Mouse (Mus musculus): ENCODE results near the gene Map7d2. TPM values are rescaled to one million over a fixed set of nuclear protein-coding genes. Genes with fewer than 3 reads are reported as not detected.

Gene Map7d2
- polyA plus RNA-seq, 1 experiment from 2014 or later: 3.2 TPM

DNA sequence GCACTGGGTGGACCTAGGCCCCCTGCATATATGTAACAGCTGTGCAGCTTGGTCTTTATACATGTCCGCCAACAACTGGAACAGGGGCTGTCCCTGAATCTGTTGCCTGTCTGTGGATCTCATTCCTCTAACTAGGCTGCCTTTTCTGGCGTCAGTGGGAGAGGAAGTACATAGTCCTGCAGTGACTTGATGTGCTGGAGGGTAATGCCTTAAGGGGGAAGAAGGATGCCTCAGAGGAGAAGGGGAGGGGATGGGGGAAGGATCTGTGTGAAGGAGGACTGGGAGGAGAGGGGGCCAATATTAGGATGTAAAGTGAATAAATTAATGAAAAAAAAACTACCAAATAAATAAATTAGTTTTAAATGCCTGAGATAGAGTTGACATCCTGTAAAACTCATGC lies 88.8 kb downstream of the Map7d2 start:
- H3K4me1 ChIP-seq (ENCODE audit: control insufficient read depth, insufficient read depth, low read length): no peaks in the 10 kb centered on the region
- H3K36me3 ChIP-seq (ENCODE audit: control insufficient read depth, insufficient read depth, low read length): no peaks in the 10 kb centered on the region
- no peaks in the 10 kb centered on the region for H3K27me3 ChIP-seq (replicated peaks; ENCODE audit: control insufficient read depth, insufficient read depth, low read length)
- 34% methylated on average over 2 of the region's 2 CpGs for WGBS
- H3K9me3 ChIP-seq (ENCODE audit: control insufficient read depth, low read length): no peaks in the 10 kb centered on the region
- ATAC-seq (ENCODE audit: low read depth) (no peak), DNase-seq (ENCODE audit: low spot score) (no peak)
- no peak overlapping the region for H3K27ac ChIP-seq (replicated peaks; ENCODE audit: low read depth, low read length)
- H3K4me3 ChIP-seq (ENCODE audit: low read depth, low read length): no peak overlapping the region
- no peak overlapping the region for H3K9ac ChIP-seq (ENCODE audit: low read depth, low read length)
- no peak overlapping the region for H3K4me2 ChIP-seq (ENCODE audit: low read depth, low read length)

DNA sequence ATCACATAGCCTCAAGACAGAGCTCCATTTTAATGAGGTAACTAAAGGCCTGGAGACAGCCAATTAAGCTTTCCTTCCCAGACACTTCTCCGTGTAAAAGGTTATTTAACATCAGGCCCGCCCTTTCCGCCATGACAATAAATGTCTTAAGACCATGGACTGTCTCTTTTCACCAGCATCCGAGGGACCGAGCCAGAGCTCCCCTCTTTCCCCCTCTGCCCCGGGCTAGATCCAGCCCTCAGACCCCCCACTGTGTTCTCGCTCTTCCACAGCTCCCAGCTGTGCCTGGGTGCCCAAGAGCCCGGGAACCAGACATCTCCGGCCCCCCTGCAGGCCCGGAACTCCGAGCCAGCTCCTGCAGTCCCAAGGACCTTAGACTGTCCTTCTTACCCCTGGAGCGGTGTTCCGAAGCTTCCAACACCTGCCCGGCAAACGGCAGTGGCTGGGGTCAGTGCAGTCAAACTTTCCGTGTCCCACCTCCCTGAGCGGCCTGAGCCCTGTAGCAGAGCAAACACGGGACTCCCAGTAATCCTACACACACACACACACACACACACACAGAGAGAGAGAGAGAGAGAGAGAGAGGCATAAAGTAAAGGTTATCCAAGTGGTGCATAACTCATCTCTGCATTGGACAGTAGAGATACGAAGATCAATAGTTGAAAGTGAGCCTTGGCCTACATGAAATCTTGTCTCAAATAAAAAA lies 94.1 kb downstream of the Map7d2 start:
- ATAC-seq (ENCODE audit: low read depth): no peak
- 68% methylated on average over 16 of the region's 19 CpGs for WGBS
- H3K27ac ChIP-seq (replicated peaks; ENCODE audit: low read depth, low read length): no peak overlapping the region
- H3K27me3 ChIP-seq (replicated peaks; ENCODE audit: control insufficient read depth, insufficient read depth, low read length): no peaks in the 10 kb centered on the region
- H3K9ac ChIP-seq (ENCODE audit: low read depth, low read length): no peak overlapping the region
- H3K4me3 ChIP-seq (ENCODE audit: low read depth, low read length): no peak overlapping the region
- no peak overlapping the region for H3K4me2 ChIP-seq (ENCODE audit: low read depth, low read length)
- H3K4me1 ChIP-seq (ENCODE audit: control insufficient read depth, insufficient read depth, low read length): no peaks in the 10 kb centered on the region
- H3K9me3 ChIP-seq (ENCODE audit: control insufficient read depth, low read length): no peaks in the 10 kb centered on the region
- H3K36me3 ChIP-seq (ENCODE audit: control insufficient read depth, insufficient read depth, low read length): no peaks in the 10 kb centered on the region
- DNase-seq (ENCODE audit: low spot score): no peak

DNA sequence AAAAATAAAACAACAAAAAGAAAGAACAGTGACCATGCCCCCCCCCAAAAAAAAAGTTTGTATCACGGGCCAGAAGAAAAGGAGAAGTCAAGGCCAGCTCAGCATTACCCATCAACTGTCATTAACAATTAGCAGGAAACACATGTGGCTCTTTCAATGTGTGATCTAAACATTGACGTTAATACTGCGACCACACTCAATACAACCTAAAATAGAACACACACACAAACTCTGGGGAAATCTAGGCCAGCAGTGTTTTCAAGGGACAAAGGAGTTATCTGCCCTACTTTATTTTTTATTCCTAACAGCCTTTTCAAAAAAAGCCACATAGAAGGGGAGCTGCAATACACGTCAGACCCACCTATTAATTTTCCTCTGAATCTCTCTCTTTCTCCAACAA lies 94.7 kb downstream of the Map7d2 start:
- no peak overlapping the region for H3K9ac ChIP-seq (ENCODE audit: low read depth, low read length)
- no peaks in the 10 kb centered on the region for H3K27me3 ChIP-seq (replicated peaks; ENCODE audit: control insufficient read depth, insufficient read depth, low read length)
- H3K4me3 ChIP-seq (ENCODE audit: low read depth, low read length): no peak overlapping the region
- DNase-seq (ENCODE audit: low spot score) (no peak), ATAC-seq (ENCODE audit: low read depth) (no peak)
- WGBS: 79% methylated on average over 4 of the region's 4 CpGs
- H3K36me3 ChIP-seq (ENCODE audit: control insufficient read depth, insufficient read depth, low read length): no peaks in the 10 kb centered on the region
- H3K4me1 ChIP-seq (ENCODE audit: control insufficient read depth, insufficient read depth, low read length): no peaks in the 10 kb centered on the region
- no peak overlapping the region for H3K27ac ChIP-seq (replicated peaks; ENCODE audit: low read depth, low read length)
- no peaks in the 10 kb centered on the region for H3K9me3 ChIP-seq (ENCODE audit: control insufficient read depth, low read length)
- no peak overlapping the region for H3K4me2 ChIP-seq (ENCODE audit: low read depth, low read length)

DNA sequence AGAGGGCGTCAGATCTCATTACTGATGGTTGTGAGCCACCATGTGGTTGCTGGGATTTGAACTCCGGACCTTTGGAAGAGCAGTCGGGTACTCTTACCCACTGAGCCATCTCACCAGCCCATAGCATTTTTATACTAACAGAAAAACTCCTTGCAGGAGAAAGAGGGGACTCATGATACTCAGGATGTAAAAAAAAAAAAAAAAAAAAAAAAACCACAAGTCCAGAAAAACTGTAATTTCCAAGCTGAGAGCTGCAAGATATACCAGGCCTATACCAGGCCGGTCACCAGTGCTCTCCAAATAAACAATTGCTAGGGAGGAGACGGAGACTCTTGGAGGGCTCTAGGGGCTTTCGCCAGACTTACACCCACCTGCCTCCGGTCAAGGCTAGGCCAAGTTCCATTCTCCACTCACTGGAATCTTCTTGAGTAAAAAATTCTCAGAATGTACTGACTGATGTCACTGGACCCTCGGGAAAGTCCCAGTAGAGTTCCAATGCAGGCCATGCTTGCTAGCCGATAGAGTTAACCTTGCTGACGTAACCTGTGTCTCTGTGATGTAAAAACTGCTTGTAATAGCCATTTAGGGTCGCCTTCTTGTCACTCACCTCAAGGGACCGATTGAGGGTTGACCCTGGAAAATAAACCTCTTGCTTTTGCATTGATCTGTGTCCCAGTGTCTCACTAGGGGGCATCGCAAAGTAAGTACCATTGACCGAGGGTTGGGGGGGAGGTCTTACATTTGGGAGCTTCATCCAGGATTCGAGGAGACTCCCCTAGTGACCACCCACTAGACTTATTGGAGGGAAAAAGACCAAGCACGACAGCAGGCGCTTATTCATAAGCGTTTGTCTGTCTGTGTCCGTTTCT lies 95.7 kb downstream of the Map7d2 start:
- no peak overlapping the region for H3K4me3 ChIP-seq (ENCODE audit: low read depth, low read length)
- H3K4me2 ChIP-seq (ENCODE audit: low read depth, low read length): no peak overlapping the region
- ATAC-seq (ENCODE audit: low read depth) (no peak), DNase-seq (ENCODE audit: low spot score) (no peak)
- H3K27ac ChIP-seq (replicated peaks; ENCODE audit: low read depth, low read length): no peak overlapping the region
- H3K9me3 ChIP-seq (ENCODE audit: control insufficient read depth, low read length): no peaks in the 10 kb centered on the region
- no peaks in the 10 kb centered on the region for H3K27me3 ChIP-seq (replicated peaks; ENCODE audit: control insufficient read depth, insufficient read depth, low read length)
- 83% methylated on average over 19 of the region's 19 CpGs for WGBS
- no peak overlapping the region for H3K9ac ChIP-seq (ENCODE audit: low read depth, low read length)
- no peaks in the 10 kb centered on the region for H3K4me1 ChIP-seq (ENCODE audit: control insufficient read depth, insufficient read depth, low read length)
- no peaks in the 10 kb centered on the region for H3K36me3 ChIP-seq (ENCODE audit: control insufficient read depth, insufficient read depth, low read length)

DNA sequence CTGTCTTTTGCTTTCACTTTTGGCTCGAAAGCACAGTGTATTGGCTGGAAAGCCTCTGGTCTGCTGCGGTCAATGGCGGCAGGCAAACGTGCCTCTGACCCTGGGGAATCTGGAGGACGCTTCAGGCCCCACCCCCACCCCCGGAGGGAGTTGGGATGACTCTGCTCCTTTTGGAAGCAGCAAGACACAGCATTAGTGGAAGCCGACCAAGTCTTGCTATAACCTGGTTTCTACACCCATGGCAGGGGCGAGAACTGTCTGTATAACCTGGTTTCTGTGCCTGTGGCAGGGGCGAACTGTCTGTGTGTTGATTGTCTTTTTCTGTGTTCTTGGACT lies 96.3 kb downstream of the Map7d2 start:
- Histone ChIP-seq H3K4me3 (ENCODE audit: low read depth, low read length) (no peak overlapping the region), H3K4me1 (ENCODE audit: control insufficient read depth, insufficient read depth, low read length) (no peaks in the 10 kb centered on the region), H3K9ac (ENCODE audit: low read depth, low read length) (no peak overlapping the region), H3K4me2 (ENCODE audit: low read depth, low read length) (no peak overlapping the region), H3K27me3 (replicated peaks; ENCODE audit: control insufficient read depth, insufficient read depth, low read length) (no peaks in the 10 kb centered on the region), H3K9me3 (ENCODE audit: control insufficient read depth, low read length) (no peaks in the 10 kb centered on the region), H3K36me3 (ENCODE audit: control insufficient read depth, insufficient read depth, low read length) (no peaks in the 10 kb centered on the region), H3K27ac (replicated peaks; ENCODE audit: low read depth, low read length) (no peak overlapping the region)
- ATAC-seq (ENCODE audit: low read depth) (no peak), DNase-seq (ENCODE audit: low spot score) (no peak)
- WGBS: 80% methylated on average over 9 of the region's 9 CpGs

DNA sequence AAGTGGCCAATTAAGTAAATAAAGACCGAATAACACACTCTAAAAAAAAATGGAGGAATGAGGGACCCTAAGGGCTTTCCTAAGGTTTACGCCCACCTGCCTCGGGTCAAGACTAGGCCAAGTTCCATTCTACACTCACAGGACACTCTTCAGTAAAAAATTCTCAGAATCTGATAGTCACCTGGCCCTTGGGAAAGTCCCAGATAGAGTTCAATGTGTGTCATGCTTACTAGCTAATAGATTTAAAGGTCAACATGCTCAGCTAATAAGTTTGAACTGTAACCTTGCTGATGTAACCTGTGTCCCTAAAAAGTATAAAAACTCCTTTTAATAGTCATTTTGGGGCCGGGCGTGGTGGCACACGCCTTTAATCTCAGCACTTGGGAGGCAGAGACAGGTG lies 101.2 kb downstream of the Map7d2 start:
- Histone ChIP-seq H3K27ac (replicated peaks; ENCODE audit: low read depth, low read length) (no peak overlapping the region), H3K4me2 (ENCODE audit: low read depth, low read length) (no peak overlapping the region), H3K27me3 (replicated peaks; ENCODE audit: control insufficient read depth, insufficient read depth, low read length) (no peaks in the 10 kb centered on the region), H3K36me3 (ENCODE audit: control insufficient read depth, insufficient read depth, low read length) (no peaks in the 10 kb centered on the region), H3K4me3 (ENCODE audit: low read depth, low read length) (no peak overlapping the region), H3K4me1 (ENCODE audit: control insufficient read depth, insufficient read depth, low read length) (no peaks in the 10 kb centered on the region), H3K9me3 (ENCODE audit: control insufficient read depth, low read length) (no peaks in the 10 kb centered on the region), H3K9ac (ENCODE audit: low read depth, low read length) (no peak overlapping the region)
- ATAC-seq (ENCODE audit: low read depth) (no peak), DNase-seq (ENCODE audit: low spot score) (no peak)
- 85% methylated on average over 6 of the region's 6 CpGs for WGBS

DNA sequence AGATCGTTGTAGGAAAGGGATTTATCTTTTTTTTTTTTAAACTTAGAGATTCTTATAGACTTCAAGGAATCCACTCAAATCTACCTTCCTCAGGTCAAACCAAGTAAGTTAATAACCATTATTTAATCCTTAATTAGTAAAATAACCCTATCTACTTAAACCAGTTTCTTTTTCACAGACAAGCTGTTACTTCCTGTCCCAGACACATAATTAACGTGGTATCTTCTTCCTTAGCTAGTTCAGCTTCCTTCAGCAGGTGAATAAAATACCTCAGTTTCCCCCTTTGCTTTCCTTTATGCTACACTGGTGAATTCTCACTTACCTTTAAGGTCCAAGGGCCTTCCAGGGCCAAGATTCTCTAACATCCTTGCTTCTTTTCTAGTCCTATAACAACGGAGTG lies 107.4 kb downstream of the Map7d2 start:
- no peak for ATAC-seq (ENCODE audit: low read depth)
- Histone ChIP-seq H3K36me3 (ENCODE audit: control insufficient read depth, insufficient read depth, low read length) (no peaks in the 10 kb centered on the region), H3K4me1 (ENCODE audit: control insufficient read depth, insufficient read depth, low read length) (no peaks in the 10 kb centered on the region), H3K4me3 (ENCODE audit: low read depth, low read length) (no peak overlapping the region), H3K27me3 (replicated peaks; ENCODE audit: control insufficient read depth, insufficient read depth, low read length) (no peaks in the 10 kb centered on the region), H3K9me3 (ENCODE audit: control insufficient read depth, low read length) (no peaks in the 10 kb centered on the region), H3K4me2 (ENCODE audit: low read depth, low read length) (no peak overlapping the region), H3K27ac (replicated peaks; ENCODE audit: low read depth, low read length) (no peak overlapping the region), H3K9ac (ENCODE audit: low read depth, low read length) (no peak overlapping the region)
- 64% methylated on average over 3 of the region's 3 CpGs for WGBS
- DNase-seq (ENCODE audit: low spot score): no peak

DNA sequence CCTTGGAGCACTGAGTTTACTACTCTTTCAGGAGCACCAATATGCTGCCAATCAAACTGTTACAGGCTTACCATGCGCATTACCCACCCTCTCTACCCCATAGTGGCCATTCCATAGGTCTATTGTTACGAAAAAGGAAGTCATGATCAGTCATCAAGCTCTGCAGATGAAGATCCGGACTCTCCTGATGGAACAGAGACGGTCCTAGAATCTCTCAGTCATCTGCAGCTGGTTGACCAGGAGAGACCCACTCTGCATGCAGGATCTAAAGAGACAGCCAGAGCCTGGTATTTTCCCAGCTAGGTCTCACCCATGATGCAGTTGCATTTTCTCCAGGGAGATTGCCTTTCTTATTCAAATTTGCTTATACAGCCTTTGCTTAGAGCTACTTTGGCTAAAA lies 108.3 kb downstream of the Map7d2 start:
- no peak for ATAC-seq (ENCODE audit: low read depth)
- no peak for DNase-seq (ENCODE audit: low spot score)

DNA sequence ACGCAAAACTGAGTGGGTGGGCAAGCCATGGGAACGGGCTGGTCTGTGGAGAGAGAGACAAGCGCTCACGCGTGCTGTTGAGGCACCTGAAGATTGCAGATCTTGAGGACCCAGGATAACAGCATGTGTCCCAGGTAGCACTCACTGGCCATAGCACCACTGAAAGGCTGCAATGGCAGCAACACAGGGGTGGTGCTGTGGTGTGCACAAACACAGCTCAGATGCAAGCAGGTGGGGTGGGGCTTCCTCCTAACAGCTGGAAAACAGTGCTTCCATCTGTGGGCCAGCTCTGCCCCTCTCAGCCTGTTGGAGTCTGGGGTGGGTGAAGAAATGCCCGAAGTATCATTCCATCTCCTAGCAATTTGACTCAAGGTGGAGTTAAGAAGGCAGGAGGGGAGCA lies 112.0 kb downstream of the Map7d2 start, which contains the start of gene Bclaf3:
Gene Bclaf3, plus strand, starts transcription at position 301 of the 400 bp plus-strand sequence.
- ATAC-seq (ENCODE audit: low read depth): no peak
- 73% methylated on average over 6 of the region's 6 CpGs for WGBS

More for the DNA sequence above, 108.3 kb downstream of the Map7d2 start:
- Histone ChIP-seq H3K4me2 (ENCODE audit: low read depth, low read length) (no peak overlapping the region), H3K4me3 (ENCODE audit: low read depth, low read length) (no peak overlapping the region), H3K9me3 (ENCODE audit: control insufficient read depth, low read length) (no peaks in the 10 kb centered on the region), H3K4me1 (ENCODE audit: control insufficient read depth, insufficient read depth, low read length) (no peaks in the 10 kb centered on the region), H3K27ac (replicated peaks; ENCODE audit: low read depth, low read length) (no peak overlapping the region), H3K36me3 (ENCODE audit: control insufficient read depth, insufficient read depth, low read length) (no peaks in the 10 kb centered on the region), H3K9ac (ENCODE audit: low read depth, low read length) (no peak overlapping the region), H3K27me3 (replicated peaks; ENCODE audit: control insufficient read depth, insufficient read depth, low read length) (no peaks in the 10 kb centered on the region)
- WGBS: 79% methylated on average over 4 of the region's 4 CpGs

More for the DNA sequence above, 112.0 kb downstream of the Map7d2 start, which contains the start of gene Bclaf3:
- Histone ChIP-seq H3K4me1 (ENCODE audit: control insufficient read depth, insufficient read depth, low read length) (no peaks in the 10 kb centered on the region), H3K36me3 (ENCODE audit: control insufficient read depth, insufficient read depth, low read length) (no peaks in the 10 kb centered on the region), H3K9me3 (ENCODE audit: control insufficient read depth, low read length) (no peaks in the 10 kb centered on the region), H3K27ac (replicated peaks; ENCODE audit: low read depth, low read length) (no peak within 1 kb of the TSS), H3K9ac (ENCODE audit: low read depth, low read length) (no peak within 1 kb of the TSS), H3K27me3 (replicated peaks; ENCODE audit: control insufficient read depth, insufficient read depth, low read length) (no peaks in the 10 kb centered on the region; the same call in 1 of the 2 replicates), H3K4me3 (ENCODE audit: low read depth, low read length) (no peak within 1 kb of the TSS), H3K4me2 (ENCODE audit: low read depth, low read length) (no peak within 1 kb of the TSS)
- DNase-seq (ENCODE audit: low spot score): no peak

Measured in embryonic facial prominence, embryonic 14.5 days (tissue).